Mouse (Mus musculus) heart, adult 2 months (tissue): ENCODE results near the gene Gm20503.

Source experiments
- CTCF ChIP-seq: fragments of 200-600 bp; IDR thresholded peaks from 2 replicates; pipeline ENCODE4 v1.8.1; 2022; ENCODE audit warnings: antibody characterized with exemption, mild to moderate bottlenecking, moderate library complexity
- EP300 ChIP-seq: fragments of 200-500 bp; IDR thresholded peaks from 2 replicates; pipeline ENCODE4 v1.6.1; 2011; ENCODE audit warnings: low read depth, low read length, control low read depth; ENCODE audit not compliant: insufficient read depth

- TF ChIP-seq EP300: no peak
- no peak for TF ChIP-seq CTCF
These were observed 16.3 kb upstream of the Gm20503 start, which contains the start of gene Ptgr1 for GRCm38 (mm10) chr4:58986540-58987190.
